Mouse (Mus musculus) liver, embryonic 11.5 days (tissue): ENCODE measurements around the gene Gm10491. TPM values are rescaled to one million over a fixed set of nuclear protein-coding genes. Genes with fewer than 3 reads are reported as not detected.

Source experiments
- ATAC-seq: fragments of 200-750 bp; cut with Nextera tagmentation; replicated peaks from 2 replicates; pipeline ENCODE4 v1.8.0; 2017; ENCODE audit warnings: moderate number of reproducible peaks, mild to moderate bottlenecking, moderate TSS enrichment, moderate library complexity; ENCODE audit not compliant: low FRiP score
- DNase-seq: peaks from one replicate; pipeline ENCODE4 v3.0.0-alpha.2; 2017; ENCODE audit warnings: low spot score
- H3K27ac ChIP-seq: fragments of 300-500 bp; sonication (generic); 2 replicates; pipeline ENCODE4 v1.5.1; 2014; ENCODE audit warnings: mild to moderate bottlenecking, low read depth, low read length, control low read depth
- H3K27me3 ChIP-seq: fragments of 300-500 bp; sonication (generic); replicated peaks from 2 replicates; pipeline ENCODE4 v1.6.1; 2014; ENCODE audit warnings: low read length, mixed read lengths; ENCODE audit not compliant: control insufficient read depth, insufficient read depth
- H3K36me3 ChIP-seq: fragments of 300-500 bp; sonication (generic); 2 replicates; pipeline ENCODE4 v1.6.1; 2014; ENCODE audit warnings: mild to moderate bottlenecking, low read length, moderate library complexity, mixed read lengths; ENCODE audit not compliant: control insufficient read depth, insufficient read depth
- H3K4me1 ChIP-seq: fragments of 300-500 bp; sonication (generic); replicated peaks from 2 replicates; pipeline ENCODE4 v1.6.1; 2014; ENCODE audit warnings: low read length, mixed read lengths; ENCODE audit not compliant: control insufficient read depth, insufficient read depth
- H3K4me2 ChIP-seq: fragments of 300-500 bp; sonication (generic); 2 replicates; pipeline ENCODE4 v1.6.1; 2014; ENCODE audit warnings: mild to moderate bottlenecking, control low read depth, moderate library complexity
- H3K4me3 ChIP-seq: fragments of 300-500 bp; sonication (generic); 2 replicates; pipeline ENCODE4 v1.5.1; 2014; ENCODE audit warnings: low read depth, low read length, control low read depth
- H3K9ac ChIP-seq: fragments of 300-500 bp; sonication (generic); 2 replicates; pipeline ENCODE4 v1.6.1; 2014; ENCODE audit warnings: low read depth, low read length, control low read depth
- H3K9me3 ChIP-seq: fragments of 300-500 bp; sonication (generic); 2 replicates; pipeline ENCODE4 v1.6.1; 2016; ENCODE audit warnings: low read length, inconsistent platforms, mixed read lengths; ENCODE audit not compliant: control insufficient read depth
- WGBS: fragments of 180-500 bp; shearing (Covaris S2); extraction: QIAGEN DNeasy Blood & Tissue Kit; methylation state at CpG from one replicate; pipeline ENCODE4 v1.1.7; 2014; 5-methylcytosine and 5-hydroxymethylcytosine counted together
- polyA plus RNA-seq: library from polyadenylated mRNA; unstranded; fragments of >200 nt; fragmentation: Nextera tagmentation; extraction: Ambion mirVana; gene quantifications from 2 replicates; pipeline ENCODE4 v1.2.1, GENCODE M21; 2014

Gene Gm10491
- polyA plus RNA-seq, 1 experiment from 2014 or later, result not detected

DNA sequence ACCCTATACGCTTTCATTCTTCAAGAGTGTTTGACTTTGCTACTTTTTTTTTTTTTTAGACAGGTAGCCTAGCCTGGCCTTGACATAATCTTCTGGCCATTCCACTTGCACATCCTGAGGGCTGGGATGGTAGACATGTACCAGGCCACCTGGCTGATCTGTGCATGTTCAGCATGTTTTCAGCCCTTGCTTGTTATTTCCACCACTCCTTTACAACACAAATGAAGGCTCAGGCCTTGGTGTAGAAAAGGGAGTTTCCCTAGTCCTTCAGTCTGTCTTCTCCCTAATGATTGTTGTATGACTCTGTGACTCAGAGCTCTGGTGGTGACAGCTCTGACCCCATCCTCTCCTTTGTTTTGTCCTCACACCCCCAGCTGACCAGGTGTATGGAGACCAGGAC lies 40.5 kb downstream of the Gm10491 start:
- ATAC-seq, result no peak

DNA sequence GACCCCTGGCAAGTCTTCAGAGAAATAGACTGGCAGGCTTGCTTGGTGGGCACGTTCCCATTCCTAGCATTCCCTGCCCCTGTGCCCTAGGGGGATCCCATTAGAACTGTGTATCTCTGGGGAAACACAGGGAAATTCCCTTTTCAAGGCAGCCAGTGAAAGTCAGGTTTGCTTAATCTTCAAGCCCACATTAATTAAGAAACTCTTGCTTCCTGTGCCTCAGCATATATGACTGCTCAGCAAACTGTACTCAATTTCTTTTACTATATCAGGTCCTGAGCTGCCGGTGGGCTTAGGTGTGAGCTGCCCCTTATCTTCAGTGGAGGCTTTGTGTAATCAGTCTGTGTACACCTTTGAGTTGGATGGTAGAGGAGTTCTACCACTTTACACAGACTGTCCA lies 41.8 kb downstream of the Gm10491 start:
- Histone ChIP-seq H3K4me3 (no peak overlapping the region), H3K27ac (no peak overlapping the region), H3K4me1 (no peaks in the 10 kb centered on the region; the same call in 1 of the 2 replicates), H3K9me3 (no peaks in the 10 kb centered on the region), H3K4me2 (no peak overlapping the region), H3K36me3 (no peaks in the 10 kb centered on the region; the same call in 1 of the 2 replicates), H3K27me3 (no peaks in the 10 kb centered on the region), H3K9ac (no peak overlapping the region)
- no peak for DNase-seq
- WGBS, result 43% methylated on average over 2 of the region's 2 CpGs
- ATAC-seq, result no peak

More for the DNA sequence above, 40.5 kb downstream of the Gm10491 start:
- Histone ChIP-seq H3K4me2 (no peak overlapping the region), H3K9me3 (no peaks in the 10 kb centered on the region), H3K27me3 (no peaks in the 10 kb centered on the region), H3K36me3 (peaks cover 3% of the 10 kb centered on the region; the same call in 1 of the 2 replicates), H3K4me3 (no peak overlapping the region), H3K4me1 (no peaks in the 10 kb centered on the region), H3K27ac (no peak overlapping the region), H3K9ac (no peak overlapping the region)
- DNase-seq, result no peak
- WGBS, result 96% methylated on average over 1 of the region's 1 CpGs

DNA sequence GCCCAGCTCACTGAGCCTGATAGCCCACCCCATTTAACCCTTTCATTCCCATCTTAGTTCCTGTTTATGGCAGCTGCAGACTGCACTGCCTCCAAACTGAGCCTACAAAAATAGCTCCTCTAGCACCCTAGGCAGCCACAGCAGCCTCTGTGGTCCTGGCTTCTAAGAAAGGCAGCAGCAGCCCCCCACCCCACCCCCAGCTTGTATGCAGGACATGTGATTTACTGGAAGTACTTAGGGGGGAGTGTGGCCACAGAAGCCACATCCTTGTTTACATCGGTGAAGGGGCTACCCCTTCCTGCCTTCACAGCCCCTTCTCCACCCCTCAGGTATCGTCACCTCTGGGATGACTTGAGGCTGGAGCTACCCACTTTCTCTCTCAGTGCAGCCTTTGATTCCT lies 42.3 kb downstream of the Gm10491 start:
- DNase-seq (no peak), ATAC-seq (no peak)
- H3K4me2 ChIP-seq, result 0 out of 2 replicates have a peak overlapping the region, but pooled peaks have one; percentile 9
- no peak overlapping the region for H3K9ac ChIP-seq
- H3K27ac ChIP-seq, result no peak overlapping the region
- no peaks in the 10 kb centered on the region for H3K9me3 ChIP-seq
- no peaks in the 10 kb centered on the region for H3K27me3 ChIP-seq
- no peaks in the 10 kb centered on the region; the same call in 1 of the 2 replicates for H3K36me3 ChIP-seq
- H3K4me1 ChIP-seq, result peaks cover 2% of the 10 kb centered on the region
- WGBS, result 50% methylated on average over 2 of the region's 2 CpGs
- H3K4me3 ChIP-seq, result no peak overlapping the region

DNA sequence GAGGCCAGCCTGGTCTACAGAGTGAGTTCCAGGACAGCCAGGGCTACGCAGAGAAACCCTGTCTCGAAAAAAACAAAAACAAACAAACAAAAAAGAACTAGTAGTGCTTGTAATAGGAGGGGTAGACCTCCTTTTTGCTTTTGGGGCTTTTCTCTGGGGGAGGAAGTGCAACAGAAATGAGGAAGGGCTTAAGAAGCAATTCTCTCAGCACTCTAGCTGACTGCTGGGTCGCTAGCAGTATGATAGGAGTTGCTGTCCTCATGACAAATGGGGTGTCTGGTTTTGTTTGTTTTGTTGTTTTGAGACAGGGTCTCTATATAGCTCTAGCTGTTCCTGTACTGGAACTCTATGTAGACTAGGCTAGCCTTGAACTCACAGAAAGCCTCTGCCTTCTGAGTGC lies 43.1 kb downstream of the Gm10491 start:
- H3K36me3 ChIP-seq, result no peaks in the 10 kb centered on the region; the same call in 1 of the 2 replicates
- no peaks in the 10 kb centered on the region for H3K27me3 ChIP-seq
- H3K4me2 ChIP-seq, result no peak overlapping the region
- no peak overlapping the region for H3K9ac ChIP-seq
- H3K4me3 ChIP-seq, result no peak overlapping the region
- ATAC-seq (no peak), DNase-seq (no peak)
- H3K4me1 ChIP-seq, result peaks cover 3% of the 10 kb centered on the region
- no peak overlapping the region for H3K27ac ChIP-seq
- WGBS, result 69% methylated on average over 3 of the region's 3 CpGs
- H3K9me3 ChIP-seq, result no peaks in the 10 kb centered on the region

DNA sequence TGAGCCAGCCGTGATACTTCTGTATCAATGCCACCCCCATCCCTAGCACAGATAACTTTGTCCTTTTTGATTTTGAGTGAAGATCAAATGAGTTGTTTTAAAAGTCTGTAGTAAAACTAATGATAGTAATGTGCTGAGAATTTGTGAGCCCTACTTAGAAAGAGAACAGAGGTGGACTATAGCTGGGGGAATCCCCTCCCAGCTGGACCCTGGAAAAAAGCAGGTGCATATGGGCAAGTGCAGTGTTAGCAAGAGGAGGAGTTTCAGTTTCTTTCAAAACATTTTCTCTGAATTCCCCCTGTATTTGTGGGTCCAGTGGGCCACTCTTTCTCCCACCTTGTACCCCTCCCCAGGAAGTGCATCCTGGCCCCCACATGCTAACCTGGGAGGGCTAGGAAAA lies 44.5 kb downstream of the Gm10491 start:
- Histone ChIP-seq H3K4me1 (peaks cover 3% of the 10 kb centered on the region), H3K9ac (no peak overlapping the region), H3K4me3 (no peak overlapping the region), H3K27ac (no peak overlapping the region), H3K4me2 (no peak overlapping the region), H3K27me3 (no peaks in the 10 kb centered on the region), H3K9me3 (no peaks in the 10 kb centered on the region), H3K36me3 (no peaks in the 10 kb centered on the region; the same call in 1 of the 2 replicates)
- 81% methylated on average over 1 of the region's 1 CpGs for WGBS
- no peak for DNase-seq
- no peak for ATAC-seq

DNA sequence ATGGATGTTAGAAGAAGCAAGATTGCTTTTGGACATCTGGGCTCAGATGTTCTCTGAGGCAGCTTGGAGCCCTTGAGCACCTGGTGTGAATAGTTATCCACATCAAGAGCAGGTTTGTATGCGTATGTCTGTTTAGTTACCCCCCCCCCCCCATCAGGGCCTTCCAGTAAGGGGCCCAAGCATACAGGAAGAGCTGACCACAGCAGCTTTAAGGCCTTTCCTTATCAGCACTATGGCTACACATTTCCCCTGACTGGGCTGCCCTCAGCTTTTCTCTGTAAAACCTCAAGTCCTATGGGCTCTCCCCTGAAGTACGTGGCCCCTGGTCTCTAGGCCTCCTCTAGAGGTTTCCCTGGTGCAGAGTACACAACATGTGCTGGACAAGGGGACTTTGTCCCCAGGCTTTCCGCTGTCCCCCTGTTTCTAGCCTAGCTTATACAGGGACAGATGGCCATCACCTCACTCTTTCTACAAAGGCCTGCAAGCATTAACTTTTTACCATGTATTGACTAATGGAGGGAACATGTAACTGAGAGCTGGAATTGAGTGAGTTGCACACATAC lies 48.4 kb downstream of the Gm10491 start:
- WGBS, result 44% methylated on average over 3 of the region's 3 CpGs
- Histone ChIP-seq H3K4me3 (no peak overlapping the region), H3K27me3 (no peaks in the 10 kb centered on the region), H3K4me1 (peaks cover 3% of the 10 kb centered on the region), H3K36me3 (no peaks in the 10 kb centered on the region; the same call in 1 of the 2 replicates), H3K9ac (no peak overlapping the region), H3K9me3 (no peaks in the 10 kb centered on the region), H3K27ac (no peak overlapping the region), H3K4me2 (no peak overlapping the region)
- DNase-seq (no peak), ATAC-seq (no peak)

Other genes starting within 250 kb of the Gm10491 start
- gene Plp2, start 236.4 kb downstream of the Gm10491 start, polyA plus RNA-seq, result 78.2 and 79.5 TPM in 2 replicates
- gene Magix, start 226.6 kb downstream of the Gm10491 start, polyA plus RNA-seq, result 0.06 TPM in 1 of 2 replicates, not detected in the other
- 30.0 and 33.4 TPM in 2 replicates for gene Gpkow, start 210.7 kb downstream of the Gm10491 start, polyA plus RNA-seq
- gene Wdr45, start 193.5 kb downstream of the Gm10491 start, polyA plus RNA-seq, result 13.7 and 15.2 TPM in 2 replicates
- gene Gm45208, start 185.6 kb downstream of the Gm10491 start, polyA plus RNA-seq, result not detected in 2 replicates
- 29.8 and 32.0 TPM in 2 replicates for gene Praf2, start 179.4 kb downstream of the Gm10491 start, polyA plus RNA-seq
- 4.7 and 6.5 TPM in 2 replicates for gene Ccdc120, start 156.9 kb downstream of the Gm10491 start, polyA plus RNA-seq
- 15.9 and 16.0 TPM in 2 replicates for gene Tfe3, start 145.3 kb downstream of the Gm10491 start, polyA plus RNA-seq
- 45.0 and 47.2 TPM in 2 replicates for gene Gripap1, start 118.1 kb downstream of the Gm10491 start, polyA plus RNA-seq
- 0.84 and 0.94 TPM in 2 replicates for gene Kcnd1, start 85.5 kb downstream of the Gm10491 start, polyA plus RNA-seq
- 32.2 and 33.1 TPM in 2 replicates for gene Otud5, start 66.5 kb downstream of the Gm10491 start, polyA plus RNA-seq
- 6.8 and 8.5 TPM in 2 replicates for gene Pim2, start 29.6 kb downstream of the Gm10491 start, polyA plus RNA-seq
- gene Slc35a2, start 23.8 kb downstream of the Gm10491 start, polyA plus RNA-seq, result 12.5 and 14.4 TPM in 2 replicates
- 91.5 and 95.3 TPM in 2 replicates for gene Pqbp1, start 8.6 kb downstream of the Gm10491 start, polyA plus RNA-seq
- 153 and 156 TPM in 2 replicates for gene Timm17b, start 8.5 kb downstream of the Gm10491 start, polyA plus RNA-seq
- not detected in 2 replicates for gene Gm10490, start 1.7 kb upstream of the Gm10491 start, polyA plus RNA-seq
- 0.56 and 0.67 TPM in 2 replicates for gene Pcsk1n, start 12.0 kb upstream of the Gm10491 start, polyA plus RNA-seq
- gene Eras, start 20.8 kb upstream of the Gm10491 start, polyA plus RNA-seq, result not detected in 2 replicates
- gene Hdac6, start 40.1 kb upstream of the Gm10491 start, polyA plus RNA-seq, result 21.1 and 22.5 TPM in 2 replicates
- 157 and 162 TPM in 2 replicates for gene Gata1, start 70.2 kb upstream of the Gm10491 start, polyA plus RNA-seq
- gene Glod5, start 110.7 kb upstream of the Gm10491 start, polyA plus RNA-seq, result 0.29 and 0.53 TPM in 2 replicates
- 81.5 and 83.6 TPM in 2 replicates for gene Suv39h1, start 166.9 kb upstream of the Gm10491 start, polyA plus RNA-seq
- 6.5 and 6.7 TPM in 2 replicates for gene Was, start 182.7 kb upstream of the Gm10491 start, polyA plus RNA-seq
- gene Wdr13, start 225.1 kb upstream of the Gm10491 start, polyA plus RNA-seq, result 15.9 and 17.7 TPM in 2 replicates
- gene Rbm3, start 238.0 kb upstream of the Gm10491 start, polyA plus RNA-seq, result 469 and 471 TPM in 2 replicates